Mouse (Mus musculus): ENCODE data around the gene Dcx. TPM values are rescaled to one million over a fixed set of nuclear protein-coding genes. Genes with fewer than 3 reads are reported as not detected.

Dcx gene
- total RNA-seq (2023), result not detected

DNA sequence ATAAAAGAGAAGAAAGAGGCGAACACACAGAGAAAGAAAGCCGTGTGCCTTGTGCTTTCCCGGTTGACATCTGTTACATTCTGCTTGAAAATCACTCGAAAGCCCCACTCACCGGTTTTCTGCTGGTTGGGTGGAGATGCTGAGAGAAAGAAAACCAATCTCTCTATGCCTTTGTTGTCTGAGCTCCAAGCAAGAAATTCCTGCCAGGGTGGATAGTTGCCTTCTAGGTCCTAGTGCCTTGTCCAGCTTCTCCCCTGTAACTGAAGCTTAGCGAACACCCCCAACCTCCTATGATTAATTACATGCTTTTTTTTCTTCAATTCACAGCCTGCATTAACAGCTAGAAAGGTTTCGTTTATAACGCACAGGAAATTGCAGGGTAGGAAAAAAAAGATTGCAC is at the start of gene Dcx:
TSS of gene Dcx (minus strand) at position 354 of the 400 bp plus-strand sequence.

DNA sequence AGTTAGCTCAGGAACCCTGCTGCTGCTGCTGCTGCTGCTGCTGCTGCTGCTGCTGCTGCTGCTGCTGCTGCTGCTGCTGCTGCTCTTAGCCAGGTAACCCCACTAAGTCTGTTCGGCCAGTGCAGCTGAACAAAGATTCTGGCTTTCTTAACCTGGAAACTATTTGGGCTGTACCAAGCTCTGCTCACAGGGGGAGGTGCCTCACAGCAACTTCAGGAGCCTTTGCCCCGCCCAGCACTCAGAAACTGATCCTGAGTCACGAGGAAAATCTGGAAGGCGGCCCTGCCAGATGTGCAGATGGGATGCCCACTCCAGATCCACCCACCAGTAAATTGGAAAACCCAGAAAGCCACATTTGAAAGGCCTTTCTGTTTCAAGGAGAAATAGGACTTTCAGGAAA is 105.9 kb downstream of the Dcx start, which contains the start of gene Capn6:
TSS of gene Capn6 (minus strand) at position 203 of the 400 bp plus-strand sequence.

Other genes starting within 250 kb of the Dcx start
- gene Capn6, start 105.9 kb downstream of the Dcx start, total RNA-seq (2023), result not detected
- gene A730046J19Rik, start 220.4 kb upstream of the Dcx start, total RNA-seq (2023), result under 1 TPM in 1 of 2 experiments, not detected in 1; 0.12 TPM

Data from T-cell, adult 66 days (primary cell).